Mouse (Mus musculus): ENCODE measurements around the gene Ppia. TPM values are rescaled to one million over a fixed set of nuclear protein-coding genes. Genes with fewer than 3 reads are reported as not detected.
A peak's percentile ranks its signal among the peaks of the same experiment; 100 is the strongest.
"Not testable (repeated sequence)": the region's sequence is repeated elsewhere in the genome, so short reads cannot be mapped to it uniquely, and the experiment has no call there.

Ppia gene
- polyA plus RNA-seq, 1 experiment from 2014 or later: 4,178 TPM

DNA sequence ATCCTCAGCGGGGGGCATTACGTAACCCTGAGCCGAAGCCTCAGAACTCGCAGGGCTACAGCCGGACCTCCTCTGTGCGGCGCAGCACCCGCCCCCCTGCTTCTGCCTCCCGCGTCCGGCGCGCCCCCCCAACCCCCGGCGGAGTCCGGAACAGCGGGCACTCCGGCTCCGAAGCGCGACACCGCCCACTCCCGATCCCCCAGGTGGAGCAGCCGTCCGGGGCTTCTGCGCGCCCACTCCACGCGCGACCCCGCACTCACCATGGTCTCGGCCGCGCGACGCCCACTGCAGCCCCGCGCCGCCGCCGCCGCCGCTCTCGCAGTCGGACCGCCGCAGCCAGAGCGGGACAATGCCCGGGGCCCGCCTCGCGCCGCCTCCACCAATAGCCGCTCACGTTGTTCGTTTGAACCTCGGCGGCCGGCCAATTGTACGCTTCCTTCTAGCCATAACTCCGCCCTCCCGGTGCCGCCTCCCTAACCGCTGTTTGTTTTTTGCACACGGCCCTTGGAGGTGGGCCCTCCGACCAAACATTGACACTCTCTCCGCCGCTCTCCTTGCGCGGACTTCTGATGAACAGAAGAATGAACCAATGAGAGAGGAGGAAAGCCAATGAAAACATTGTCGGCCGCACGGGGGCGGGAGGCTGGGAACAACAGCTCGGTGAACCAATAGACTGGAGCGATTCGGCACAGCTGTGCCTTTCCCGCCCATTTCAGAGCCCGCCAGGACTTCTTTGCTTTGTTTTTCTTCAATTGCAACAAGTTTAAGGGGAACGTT lies 29.0 kb downstream of the Ppia start, which contains the start of gene H2afv:
Gene H2afv, minus strand, starts transcription at position 367 of the 777 bp plus-strand sequence.
- peak; percentile 61 for TF ChIP-seq CTCF (IDR thresholded peaks at IDR 0.05; ENCODE audit: low read depth)
- H3K4me3 ChIP-seq (ENCODE audit: low read depth, low read length): peak within 1 kb of the TSS; percentile 71
- no peaks in the 10 kb centered on the region for H3K9me3 ChIP-seq (ENCODE audit: control insufficient read depth)
- H3K36me3 ChIP-seq (ENCODE audit: control insufficient read depth, insufficient read depth): no peaks in the 10 kb centered on the region
- H3K4me2 ChIP-seq (replicated peaks; ENCODE audit: low read depth): peak within 1 kb of the TSS; percentile 58
- H3K27ac ChIP-seq (ENCODE audit: low read depth, low read length): peak within 1 kb of the TSS; percentile 90
- H3K27me3 ChIP-seq (replicated peaks; ENCODE audit: control insufficient read depth, insufficient read depth, low read length): no peaks in the 10 kb centered on the region
- ATAC-seq: peak; percentile 97
- peak within 1 kb of the TSS; percentile 66 for H3K9ac ChIP-seq (ENCODE audit: low read depth, low read length)
- WGBS: under 1% methylated on average over 72 of the region's 80 CpGs
- no peaks in the 10 kb centered on the region for H3K4me1 ChIP-seq (replicated peaks; ENCODE audit: control insufficient read depth, insufficient read depth, low read length)

DNA sequence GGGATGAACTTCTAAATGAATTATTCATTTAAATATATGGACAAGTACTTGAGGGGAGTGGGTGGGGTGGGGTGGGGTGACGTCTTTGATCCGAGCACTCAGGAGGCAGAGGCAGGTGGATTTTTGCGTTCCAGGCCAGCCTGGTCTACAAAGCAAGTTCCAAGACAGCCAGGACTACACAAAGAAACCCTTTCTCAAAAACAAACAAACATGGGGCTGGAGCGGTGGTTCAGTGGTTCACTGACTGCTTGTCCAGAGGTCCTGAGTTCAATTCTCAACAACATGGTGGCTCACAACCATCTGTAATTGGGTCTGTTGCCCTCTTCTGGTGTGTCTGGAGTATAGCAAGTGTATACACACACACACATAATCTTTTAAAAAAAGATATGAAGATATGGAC lies 30.2 kb downstream of the Ppia start:
- no peaks in the 10 kb centered on the region for H3K27me3 ChIP-seq (replicated peaks; ENCODE audit: control insufficient read depth, insufficient read depth, low read length)
- no peaks in the 10 kb centered on the region for H3K36me3 ChIP-seq (ENCODE audit: control insufficient read depth, insufficient read depth)
- no peak overlapping the region for H3K27ac ChIP-seq (ENCODE audit: low read depth, low read length)
- no peaks in the 10 kb centered on the region for H3K4me1 ChIP-seq (replicated peaks; ENCODE audit: control insufficient read depth, insufficient read depth, low read length)
- TF ChIP-seq CTCF (IDR thresholded peaks at IDR 0.05; ENCODE audit: low read depth): peak; percentile 28
- H3K4me2 ChIP-seq (replicated peaks; ENCODE audit: low read depth): 0 out of 2 replicates have a peak overlapping the region, but pooled peaks have one; percentile 54
- no peak overlapping the region for H3K4me3 ChIP-seq (ENCODE audit: low read depth, low read length)
- H3K9ac ChIP-seq (ENCODE audit: low read depth, low read length): no peak overlapping the region
- no peak for ATAC-seq
- H3K9me3 ChIP-seq (ENCODE audit: control insufficient read depth): no peaks in the 10 kb centered on the region
- 72% methylated on average over 4 of the region's 4 CpGs for WGBS

DNA sequence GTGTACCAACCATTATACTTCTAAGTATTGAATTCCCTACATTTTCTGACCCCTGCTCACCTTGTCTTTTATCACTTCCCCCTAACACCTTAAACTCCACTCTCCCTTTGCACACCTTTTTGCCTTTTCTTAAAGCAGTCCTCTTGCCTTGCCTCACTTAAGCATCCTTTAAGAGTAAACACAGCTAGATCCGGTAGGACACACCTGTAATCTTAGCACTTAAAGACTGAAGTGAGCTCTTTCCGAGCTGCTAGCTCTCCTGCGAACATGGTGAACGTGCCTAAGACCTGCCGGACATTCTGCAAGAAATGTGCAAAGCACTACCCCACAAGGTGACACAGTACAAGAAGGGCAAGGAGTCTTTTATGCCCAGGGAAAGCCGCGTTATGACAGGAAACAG lies 30.7 kb downstream of the Ppia start:
- no peaks in the 10 kb centered on the region for H3K4me1 ChIP-seq (replicated peaks; ENCODE audit: control insufficient read depth, insufficient read depth, low read length)
- H3K9ac ChIP-seq (ENCODE audit: low read depth, low read length): no peak overlapping the region
- no peak overlapping the region for H3K27ac ChIP-seq (ENCODE audit: low read depth, low read length)
- no peaks in the 10 kb centered on the region for H3K27me3 ChIP-seq (replicated peaks; ENCODE audit: control insufficient read depth, insufficient read depth, low read length)
- no peak for ATAC-seq
- H3K9me3 ChIP-seq (ENCODE audit: control insufficient read depth): no peaks in the 10 kb centered on the region
- no peak for TF ChIP-seq CTCF (IDR thresholded peaks at IDR 0.05; ENCODE audit: low read depth)
- 83% methylated on average over 7 of the region's 7 CpGs for WGBS
- H3K4me2 ChIP-seq (replicated peaks; ENCODE audit: low read depth): no peak overlapping the region
- H3K36me3 ChIP-seq (ENCODE audit: control insufficient read depth, insufficient read depth): no peaks in the 10 kb centered on the region
- H3K4me3 ChIP-seq (ENCODE audit: low read depth, low read length): no peak overlapping the region

DNA sequence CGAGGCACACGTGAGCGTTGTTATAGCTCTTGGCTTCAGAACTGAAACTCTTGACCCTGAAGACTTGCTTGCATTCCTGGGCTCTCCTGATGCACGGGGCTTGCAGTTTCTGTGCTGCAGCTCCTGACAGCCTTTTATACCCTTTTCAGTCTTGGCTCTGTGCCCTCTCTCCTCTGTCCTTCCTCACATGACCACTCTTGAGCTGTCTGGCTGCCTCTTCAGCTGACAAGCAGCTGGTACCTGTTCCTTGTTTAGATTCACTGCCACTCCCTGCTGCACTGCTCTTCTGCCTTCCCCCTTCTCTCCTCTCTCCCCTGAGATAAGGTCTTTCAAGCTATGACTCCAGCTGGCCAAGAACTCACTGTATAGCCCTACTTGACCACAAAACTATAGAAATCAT lies 32.2 kb downstream of the Ppia start:
- no peak for TF ChIP-seq CTCF (IDR thresholded peaks at IDR 0.05; ENCODE audit: low read depth)
- no peak overlapping the region for H3K9ac ChIP-seq (ENCODE audit: low read depth, low read length)
- no peaks in the 10 kb centered on the region for H3K4me1 ChIP-seq (replicated peaks; ENCODE audit: control insufficient read depth, insufficient read depth, low read length)
- WGBS: 70% methylated on average over 4 of the region's 4 CpGs
- H3K9me3 ChIP-seq (ENCODE audit: control insufficient read depth): no peaks in the 10 kb centered on the region
- H3K36me3 ChIP-seq (ENCODE audit: control insufficient read depth, insufficient read depth): no peaks in the 10 kb centered on the region
- H3K4me2 ChIP-seq (replicated peaks; ENCODE audit: low read depth): no peak overlapping the region
- H3K27me3 ChIP-seq (replicated peaks; ENCODE audit: control insufficient read depth, insufficient read depth, low read length): no peaks in the 10 kb centered on the region
- H3K27ac ChIP-seq (ENCODE audit: low read depth, low read length): no peak overlapping the region
- no peak overlapping the region for H3K4me3 ChIP-seq (ENCODE audit: low read depth, low read length)
- no peak for ATAC-seq

DNA sequence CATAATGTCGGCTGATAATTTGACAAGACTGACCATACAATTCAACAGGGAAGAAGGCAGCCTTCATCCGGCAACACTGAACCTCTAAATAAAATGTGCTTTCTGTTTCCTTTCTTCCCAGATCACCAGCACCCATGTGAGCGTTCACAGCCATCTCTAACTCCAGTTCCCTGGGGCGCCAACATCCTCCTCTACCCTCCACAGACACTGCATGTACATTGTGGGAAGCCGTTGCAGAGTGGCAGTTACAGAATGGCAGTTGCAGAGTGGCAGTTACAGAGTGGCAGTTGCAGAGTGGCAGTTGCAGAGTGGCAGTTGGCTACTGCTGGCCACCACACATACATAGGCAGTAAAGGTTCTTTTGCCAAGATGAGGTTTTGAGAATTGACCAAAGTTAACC lies 32.9 kb downstream of the Ppia start:
- H3K27me3 ChIP-seq (replicated peaks; ENCODE audit: control insufficient read depth, insufficient read depth, low read length); H3K9ac ChIP-seq (ENCODE audit: low read depth, low read length); H3K4me3 ChIP-seq (ENCODE audit: low read depth, low read length); H3K4me2 ChIP-seq (replicated peaks; ENCODE audit: low read depth); ATAC-seq; H3K4me1 ChIP-seq (replicated peaks; ENCODE audit: control insufficient read depth, insufficient read depth, low read length); H3K9me3 ChIP-seq (ENCODE audit: control insufficient read depth); H3K36me3 ChIP-seq (ENCODE audit: control insufficient read depth, insufficient read depth); H3K27ac ChIP-seq (ENCODE audit: low read depth, low read length): not testable (repeated sequence)
- 93% methylated on average over 5 of the region's 5 CpGs for WGBS

DNA sequence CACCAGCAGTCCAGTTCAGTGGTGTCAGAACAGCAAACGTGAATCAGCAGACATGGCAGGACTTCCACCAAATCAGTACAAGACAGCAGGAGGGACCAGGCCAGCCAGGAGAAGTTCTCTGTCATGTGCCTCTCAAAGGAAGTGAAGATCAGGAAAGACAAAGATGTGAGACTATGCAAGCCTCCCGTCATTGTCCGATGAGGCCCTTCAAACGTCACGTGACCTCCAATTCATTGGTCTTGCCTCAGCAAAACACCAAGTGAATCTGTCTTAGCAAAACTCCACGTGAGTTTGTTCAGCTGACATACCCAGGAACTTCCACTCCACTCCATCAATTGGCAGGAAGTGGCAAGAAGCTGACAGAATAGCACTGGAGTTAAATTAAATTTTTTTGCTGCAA lies 40.8 kb downstream of the Ppia start:
- Histone ChIP-seq H3K27ac (ENCODE audit: low read depth, low read length) (no peak overlapping the region), H3K4me2 (replicated peaks; ENCODE audit: low read depth) (no peak overlapping the region)
- ATAC-seq: no peak

More for the DNA sequence above, 40.8 kb downstream of the Ppia start:
- H3K9me3 ChIP-seq (ENCODE audit: control insufficient read depth): no peaks in the 10 kb centered on the region
- H3K4me3 ChIP-seq (ENCODE audit: low read depth, low read length): no peak overlapping the region
- H3K27me3 ChIP-seq (replicated peaks; ENCODE audit: control insufficient read depth, insufficient read depth, low read length): no peaks in the 10 kb centered on the region
- H3K4me1 ChIP-seq (replicated peaks; ENCODE audit: control insufficient read depth, insufficient read depth, low read length): no peaks in the 10 kb centered on the region
- TF ChIP-seq CTCF (IDR thresholded peaks at IDR 0.05; ENCODE audit: low read depth): no peak
- no peaks in the 10 kb centered on the region for H3K36me3 ChIP-seq (ENCODE audit: control insufficient read depth, insufficient read depth)
- WGBS: 70% methylated on average over 6 of the region's 6 CpGs
- H3K9ac ChIP-seq (ENCODE audit: low read depth, low read length): no peak overlapping the region
